Mouse (Mus musculus): Measurements from ENCODE around the gene Nubp2. TPM values are rescaled to one million over a fixed set of nuclear protein-coding genes. Genes with fewer than 3 reads are reported as not detected.

Nubp2 gene
- polyA plus RNA-seq, 1 experiment from 2014 or later, result 71.0 TPM

DNA sequence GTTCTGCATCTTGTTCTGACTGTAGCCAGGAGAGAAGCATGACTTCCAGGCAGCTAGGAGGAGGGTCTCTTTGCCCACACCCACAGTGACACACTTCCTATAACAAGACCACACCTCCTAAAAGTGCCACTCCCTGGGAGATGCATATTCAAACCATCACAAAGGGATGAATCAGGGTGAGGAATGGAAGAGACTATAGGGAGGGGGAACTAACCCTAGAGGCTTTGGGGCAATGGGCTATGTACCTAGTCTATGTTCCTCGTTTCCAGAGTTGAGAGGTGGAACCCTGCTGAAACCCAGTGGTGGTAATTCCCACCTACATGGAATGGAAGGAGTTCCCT is 11.8 kb downstream of the Nubp2 start:
- no peaks in the 10 kb centered on the region for H3K27me3 ChIP-seq (ENCODE audit: insufficient read depth, poor library complexity, severe bottlenecking)
- WGBS, result 40% methylated on average over 1 of the region's 1 CpGs
- peaks cover 11% of the 10 kb centered on the region for H3K4me1 ChIP-seq
- no peak overlapping the region for H3K4me3 ChIP-seq
- no peaks in the 10 kb centered on the region for H3K36me3 ChIP-seq
- no peak for DNase-seq (ENCODE audit: low spot score)
- no peak overlapping the region for H3K27ac ChIP-seq
- no peaks in the 10 kb centered on the region for H3K9me3 ChIP-seq

DNA sequence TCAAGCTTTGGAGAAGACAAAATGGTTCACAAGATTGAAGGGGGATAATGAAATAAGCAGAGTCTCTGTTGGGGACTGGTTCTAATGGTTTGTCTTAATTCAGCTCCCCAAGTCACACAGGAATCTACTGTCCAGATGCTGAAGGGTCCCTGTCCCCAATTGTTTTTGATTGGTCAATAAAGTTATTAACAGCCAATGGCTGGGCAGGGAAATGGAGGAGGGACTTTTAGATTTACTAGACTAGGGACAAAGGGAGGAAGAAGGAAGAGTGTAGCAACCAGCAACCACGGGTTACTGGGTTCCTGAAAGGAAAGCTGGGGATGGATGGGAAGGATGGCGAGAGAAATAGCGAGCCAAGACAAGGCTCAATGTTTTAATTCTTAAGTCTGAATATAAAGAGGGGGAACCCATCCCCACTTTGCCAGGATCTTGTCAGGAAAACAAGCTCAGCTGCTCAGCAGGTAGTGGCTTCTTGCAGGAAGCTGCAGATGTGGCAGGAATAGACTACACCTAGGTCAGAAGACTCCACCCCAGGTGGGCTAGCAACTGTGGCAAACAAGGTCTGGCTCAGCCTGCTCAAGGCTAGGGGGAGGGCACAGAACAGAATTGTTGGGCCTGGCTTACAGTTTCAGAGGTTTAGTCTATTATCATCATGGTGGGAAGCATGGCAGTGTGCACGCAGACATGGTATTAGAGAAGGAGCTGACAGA is 12.3 kb downstream of the Nubp2 start:
- no peaks in the 10 kb centered on the region for H3K9me3 ChIP-seq
- peaks cover 11% of the 10 kb centered on the region for H3K4me1 ChIP-seq
- no peak for DNase-seq (ENCODE audit: low spot score)
- H3K36me3 ChIP-seq, result no peaks in the 10 kb centered on the region
- WGBS, result 45% methylated on average over 4 of the region's 4 CpGs
- no peaks in the 10 kb centered on the region for H3K27me3 ChIP-seq (ENCODE audit: insufficient read depth, poor library complexity, severe bottlenecking)
- H3K4me3 ChIP-seq, result no peak overlapping the region
- H3K27ac ChIP-seq, result no peak overlapping the region

DNA sequence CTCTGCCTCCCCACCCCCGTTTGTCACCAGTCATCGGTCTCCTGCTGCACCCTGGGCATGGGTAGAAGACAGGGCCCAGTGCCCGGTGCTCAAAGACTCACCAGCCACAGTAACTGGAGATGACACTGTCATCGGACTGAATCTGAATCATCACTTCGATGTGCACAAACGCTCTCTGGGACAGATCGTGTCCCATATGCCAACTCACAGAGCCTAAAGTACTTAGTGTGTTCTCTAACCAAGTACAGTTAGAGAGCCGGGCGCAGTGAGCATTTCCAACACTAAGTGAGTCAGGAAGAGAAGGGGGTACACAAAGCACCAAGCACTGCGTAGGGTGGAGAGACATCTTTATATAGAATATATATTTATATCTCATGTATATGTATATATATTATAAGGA is 18.2 kb downstream of the Nubp2 start:
- no peaks in the 10 kb centered on the region for H3K9me3 ChIP-seq
- no peak overlapping the region for H3K27ac ChIP-seq
- H3K36me3 ChIP-seq, result peaks cover 14% of the 10 kb centered on the region
- DNase-seq (ENCODE audit: low spot score), result no peak
- H3K4me3 ChIP-seq, result no peak overlapping the region
- no peaks in the 10 kb centered on the region for H3K27me3 ChIP-seq (ENCODE audit: insufficient read depth, poor library complexity, severe bottlenecking)
- no peaks in the 10 kb centered on the region for H3K4me1 ChIP-seq
- 91% methylated on average over 10 of the region's 10 CpGs for WGBS

DNA sequence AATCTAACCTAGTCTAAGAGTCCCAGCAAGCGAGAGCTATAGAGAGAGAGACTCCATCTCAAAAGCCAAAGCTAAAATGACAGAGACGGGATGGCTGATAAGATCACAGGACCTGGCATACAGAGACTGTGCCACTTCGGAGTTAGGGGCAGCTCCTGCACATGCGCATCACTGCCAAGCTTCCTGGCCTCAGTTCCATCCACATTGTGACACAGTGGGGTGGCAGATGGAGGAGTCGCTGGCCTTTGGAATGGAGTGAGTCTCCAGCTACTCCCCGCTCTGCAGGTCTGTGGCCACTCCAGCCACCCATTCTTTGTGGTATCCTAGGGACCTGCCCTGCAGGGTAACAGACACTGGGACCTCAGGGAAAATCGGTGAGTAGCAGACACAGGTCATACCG is 20.4 kb downstream of the Nubp2 start, which contains the start of gene Igfals:
Gene Igfals (plus strand): TSS at position 222 of the 400 bp plus-strand sequence.
- H3K9me3 ChIP-seq, result no peaks in the 10 kb centered on the region
- peaks cover 33% of the 10 kb centered on the region for H3K36me3 ChIP-seq
- 80% methylated on average over 8 of the region's 8 CpGs for WGBS
- no peak within 1 kb of the TSS for H3K4me3 ChIP-seq
- no peak within 1 kb of the TSS for H3K27ac ChIP-seq
- no peak for DNase-seq (ENCODE audit: low spot score)
- no peaks in the 10 kb centered on the region for H3K27me3 ChIP-seq (ENCODE audit: insufficient read depth, poor library complexity, severe bottlenecking)
- no peaks in the 10 kb centered on the region for H3K4me1 ChIP-seq

DNA sequence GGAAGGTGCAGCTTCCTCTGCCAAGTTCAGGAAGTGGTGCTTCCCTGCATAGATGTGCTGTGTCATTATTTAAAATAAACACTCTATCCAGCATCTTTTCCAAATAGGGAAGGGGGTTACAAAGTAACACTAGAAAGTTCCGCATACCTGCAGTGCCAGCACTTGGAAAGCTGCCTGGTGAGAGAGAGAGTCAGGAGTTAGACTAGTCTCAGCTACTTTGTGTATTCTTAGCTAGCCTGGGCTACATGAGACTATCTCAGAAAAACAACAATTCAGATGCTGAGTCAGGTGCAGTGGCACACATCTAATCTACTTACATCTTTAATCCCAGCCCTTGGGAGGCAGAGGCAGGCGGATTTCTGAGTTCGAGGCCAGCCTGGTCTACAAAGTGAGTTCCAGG is 24.4 kb downstream of the Nubp2 start:
- Histone ChIP-seq H3K4me3 (no peak overlapping the region), H3K36me3 (peaks cover 51% of the 10 kb centered on the region), H3K4me1 (no peaks in the 10 kb centered on the region), H3K27me3 (ENCODE audit: insufficient read depth, poor library complexity, severe bottlenecking) (no peaks in the 10 kb centered on the region), H3K27ac (no peak overlapping the region), H3K9me3 (no peaks in the 10 kb centered on the region)
- no peak for DNase-seq (ENCODE audit: low spot score)
- WGBS, result 87% methylated on average over 3 of the region's 3 CpGs

DNA sequence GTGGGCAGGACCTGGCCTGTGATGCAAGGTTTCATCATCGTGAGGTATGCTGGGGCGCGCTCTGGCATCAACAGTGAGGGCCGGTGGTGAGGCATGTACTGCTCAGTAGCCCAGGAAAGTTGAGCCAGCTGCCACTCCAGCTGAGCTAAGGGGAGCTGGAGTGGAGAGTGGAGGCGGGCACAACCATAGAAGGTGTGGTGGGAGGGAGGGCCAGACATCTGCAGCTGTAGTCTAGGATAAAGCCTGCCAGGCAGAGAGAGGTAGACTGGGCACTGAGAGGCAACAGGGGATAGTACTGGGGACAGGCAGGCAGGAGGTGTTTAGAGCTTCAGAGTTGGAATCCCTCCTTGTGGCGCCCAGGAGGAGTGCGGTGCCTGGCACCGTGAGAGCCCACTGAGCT is 26.1 kb downstream of the Nubp2 start:
- H3K9me3 ChIP-seq, result no peaks in the 10 kb centered on the region
- DNase-seq (ENCODE audit: low spot score), result no peak
- H3K4me1 ChIP-seq, result no peaks in the 10 kb centered on the region
- no peak overlapping the region for H3K4me3 ChIP-seq
- 81% methylated on average over 8 of the region's 8 CpGs for WGBS
- no peaks in the 10 kb centered on the region for H3K27me3 ChIP-seq (ENCODE audit: insufficient read depth, poor library complexity, severe bottlenecking)
- no peak overlapping the region for H3K27ac ChIP-seq
- peaks cover 54% of the 10 kb centered on the region; the same call in 1 of the 2 replicates for H3K36me3 ChIP-seq

DNA sequence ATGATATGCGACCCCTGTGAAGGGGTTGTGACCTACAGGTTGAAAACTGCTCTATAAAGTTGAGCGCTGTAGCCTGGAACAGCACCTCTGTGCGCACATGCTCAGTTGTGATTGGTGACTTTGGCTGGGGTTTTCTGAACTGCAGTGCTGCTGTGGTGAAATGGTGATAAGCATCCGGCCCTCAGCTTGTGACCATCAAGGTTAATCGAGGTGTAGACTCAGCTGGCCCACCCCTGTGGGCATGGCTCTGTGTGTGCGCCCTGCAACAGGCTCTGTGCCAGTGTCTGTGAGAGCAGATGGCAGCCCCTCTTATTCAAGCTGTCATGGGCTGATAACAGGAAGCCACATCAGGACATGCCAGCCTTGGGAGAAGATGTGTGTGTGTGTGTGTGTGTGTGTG is 27.2 kb downstream of the Nubp2 start:
- Histone ChIP-seq H3K4me1 (no peaks in the 10 kb centered on the region), H3K36me3 (peaks cover 57% of the 10 kb centered on the region; the same call in 1 of the 2 replicates), H3K27me3 (ENCODE audit: insufficient read depth, poor library complexity, severe bottlenecking) (no peaks in the 10 kb centered on the region), H3K27ac (no peak overlapping the region), H3K4me3 (no peak overlapping the region), H3K9me3 (no peaks in the 10 kb centered on the region)
- WGBS, result 85% methylated on average over 6 of the region's 6 CpGs
- DNase-seq (ENCODE audit: low spot score), result no peak

DNA sequence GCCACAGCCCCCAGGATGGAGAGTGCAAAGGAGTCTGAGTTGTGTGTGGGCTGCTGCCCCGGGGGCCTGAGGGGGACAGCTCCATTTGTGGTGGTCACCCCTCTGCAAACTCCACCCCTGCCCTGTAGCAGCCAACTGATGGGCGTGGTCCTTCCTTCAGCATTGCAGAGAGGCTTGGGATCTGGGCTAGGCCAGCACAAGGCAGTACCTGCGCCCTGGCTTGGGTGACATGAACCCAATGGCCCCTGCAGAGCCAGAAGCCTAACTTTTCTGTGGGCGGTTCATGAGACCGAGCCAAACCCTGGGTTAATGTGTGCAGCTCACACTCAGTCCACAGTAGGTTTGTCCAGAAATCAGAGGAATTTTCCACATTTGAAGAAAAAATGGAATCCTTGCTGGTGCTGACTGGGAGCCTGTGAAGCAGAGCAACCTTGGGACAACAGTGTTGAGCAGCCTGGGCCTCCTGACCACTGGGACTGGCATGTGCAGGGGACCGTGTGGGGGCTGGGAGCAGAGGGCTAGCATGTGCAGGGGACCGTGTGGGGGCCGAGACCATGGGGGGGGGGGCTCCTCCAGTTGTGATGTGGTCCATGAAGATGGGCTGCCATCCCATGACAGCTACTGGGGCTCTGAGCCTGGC is 28.2 kb downstream of the Nubp2 start:
- Histone ChIP-seq H3K27me3 (ENCODE audit: insufficient read depth, poor library complexity, severe bottlenecking) (no peaks in the 10 kb centered on the region), H3K36me3 (peaks cover 64% of the 10 kb centered on the region; the same call in 1 of the 2 replicates), H3K27ac (no peak overlapping the region), H3K4me3 (no peak overlapping the region), H3K9me3 (no peaks in the 10 kb centered on the region), H3K4me1 (no peaks in the 10 kb centered on the region)
- WGBS, result 80% methylated on average over 8 of the region's 8 CpGs
- DNase-seq (ENCODE audit: low spot score), result no peak

DNA sequence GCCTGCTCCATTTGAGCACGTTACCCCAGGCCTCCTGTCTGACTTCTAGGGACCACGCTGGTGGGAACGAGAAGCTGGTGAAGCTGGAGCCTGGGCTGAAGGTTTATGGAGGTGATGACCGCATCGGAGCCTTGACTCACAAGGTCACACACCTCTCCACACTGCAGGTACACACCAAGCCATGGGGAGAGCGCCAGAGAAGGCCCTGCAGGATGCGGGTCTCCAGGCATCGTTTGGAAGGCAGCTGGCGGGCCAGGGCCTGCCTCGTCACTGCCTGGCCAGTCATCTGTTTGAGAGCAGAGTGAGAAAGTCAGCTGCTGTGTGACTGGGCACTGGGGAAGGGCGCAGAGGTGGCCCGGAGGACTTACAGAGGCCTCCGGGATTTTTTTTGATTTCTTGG is 29.6 kb downstream of the Nubp2 start:
- Histone ChIP-seq H3K4me1 (peaks cover under 1% of the 10 kb centered on the region; the same call in 1 of the 2 replicates), H3K27me3 (ENCODE audit: insufficient read depth, poor library complexity, severe bottlenecking) (peaks cover 3% of the 10 kb centered on the region), H3K27ac (no peak overlapping the region), H3K9me3 (no peaks in the 10 kb centered on the region), H3K4me3 (no peak overlapping the region), H3K36me3 (peaks cover 55% of the 10 kb centered on the region; the same call in 1 of the 2 replicates)
- WGBS, result 87% methylated on average over 13 of the region's 13 CpGs
- no peak for DNase-seq (ENCODE audit: low spot score)

DNA sequence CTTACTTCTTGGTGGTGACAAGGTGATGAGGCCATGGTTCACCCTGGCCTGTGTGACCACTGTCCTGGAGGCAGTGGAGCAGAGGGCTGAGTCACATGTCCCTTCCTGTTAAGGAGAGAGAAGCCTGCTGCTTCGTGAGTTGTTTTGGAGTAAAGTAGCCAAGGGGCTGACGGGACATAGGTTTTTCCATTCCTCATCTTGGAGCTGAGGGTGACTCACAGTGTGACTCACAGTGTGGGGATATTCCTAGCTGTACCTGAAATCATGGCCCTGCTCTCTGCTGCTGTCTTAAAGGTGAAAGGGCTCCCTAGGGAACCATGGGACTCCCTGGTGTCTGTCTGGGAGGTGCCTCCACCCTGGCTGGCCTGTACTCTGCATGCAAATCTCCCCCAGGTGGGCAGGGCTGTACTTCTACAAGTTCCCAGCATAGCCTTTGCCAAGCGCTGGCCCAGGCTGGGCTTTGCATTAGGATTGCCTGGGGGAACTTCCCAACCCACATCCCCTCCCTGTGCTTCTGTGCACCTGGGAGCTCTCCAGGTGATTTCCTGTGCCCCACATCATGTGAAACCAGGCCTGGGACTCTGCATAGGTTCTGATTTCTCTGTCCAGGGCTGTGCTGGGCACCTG is 30.2 kb downstream of the Nubp2 start:
- DNase-seq (ENCODE audit: low spot score), result no peak
- no peaks in the 10 kb centered on the region for H3K9me3 ChIP-seq
- H3K4me1 ChIP-seq, result peaks cover 6% of the 10 kb centered on the region
- H3K36me3 ChIP-seq, result peaks cover 49% of the 10 kb centered on the region; the same call in 1 of the 2 replicates
- no peak overlapping the region for H3K4me3 ChIP-seq
- 62% methylated on average over 3 of the region's 3 CpGs for WGBS
- H3K27ac ChIP-seq, result no peak overlapping the region
- H3K27me3 ChIP-seq (ENCODE audit: insufficient read depth, poor library complexity, severe bottlenecking), result peaks cover 10% of the 10 kb centered on the region

DNA sequence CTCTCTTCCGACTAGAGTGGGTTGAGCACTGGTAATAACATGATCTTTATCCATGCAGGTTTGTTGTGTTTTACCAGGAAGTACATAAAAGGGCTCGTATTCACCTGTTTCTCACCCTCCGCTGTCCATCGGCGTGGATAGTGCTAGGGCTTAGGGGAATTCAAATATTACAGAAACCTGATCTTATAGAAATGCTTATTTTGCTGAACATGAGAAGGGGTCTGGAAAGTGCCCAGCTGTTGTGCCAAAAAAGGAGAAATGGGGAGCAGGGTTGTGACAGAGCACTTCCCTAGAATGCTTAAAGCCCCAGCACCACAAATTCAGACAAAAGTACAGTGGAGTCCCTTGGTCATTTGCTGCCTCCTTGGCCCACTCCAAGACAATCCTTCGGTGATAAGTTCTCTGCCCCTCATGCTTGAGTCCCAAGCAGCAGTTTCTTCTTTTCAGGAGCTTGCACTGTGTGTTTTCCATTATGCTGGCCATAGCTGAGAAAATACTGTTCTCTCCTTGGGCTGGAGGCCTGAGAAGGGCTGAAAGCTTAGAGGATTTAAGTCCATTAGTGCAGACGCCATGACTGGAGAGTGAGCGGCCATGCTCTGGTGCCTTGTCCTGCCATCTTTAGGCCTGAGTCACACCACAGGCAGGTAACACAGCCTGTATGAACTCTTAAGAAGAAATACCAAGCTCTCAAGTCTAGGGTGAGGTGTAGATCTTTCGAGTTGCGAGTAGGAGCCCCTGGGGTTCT is 34.6 kb downstream of the Nubp2 start:
- 79% methylated on average over 10 of the region's 10 CpGs for WGBS
- Histone ChIP-seq H3K36me3 (peaks cover 27% of the 10 kb centered on the region; the same call in 1 of the 2 replicates), H3K4me3 (peak overlapping the region; percentile 85), H3K27ac (no peak overlapping the region), H3K27me3 (ENCODE audit: insufficient read depth, poor library complexity, severe bottlenecking) (peaks cover 11% of the 10 kb centered on the region), H3K9me3 (no peaks in the 10 kb centered on the region), H3K4me1 (peaks cover 21% of the 10 kb centered on the region)
- DNase-seq (ENCODE audit: low spot score), result no peak

DNA sequence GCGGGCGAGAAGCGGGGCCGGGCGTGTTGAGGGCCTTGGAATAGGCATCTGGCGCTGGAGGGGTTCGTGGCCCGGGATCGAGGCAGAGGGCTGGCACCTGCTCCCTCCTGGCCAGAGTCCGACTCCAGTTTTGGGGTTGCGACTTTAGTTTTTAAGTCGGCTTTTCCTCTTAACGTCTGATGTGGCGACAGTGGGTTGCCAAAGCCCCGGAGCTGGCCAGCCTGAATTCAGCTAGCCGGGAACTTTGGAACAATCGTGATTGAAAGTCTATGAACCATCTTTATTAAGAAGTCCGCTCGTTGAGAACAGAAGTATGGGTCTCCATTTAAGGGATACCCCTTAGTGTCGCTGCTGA is 35.4 kb downstream of the Nubp2 start:
- Histone ChIP-seq H3K36me3 (peaks cover 20% of the 10 kb centered on the region; the same call in 1 of the 2 replicates), H3K27ac (peak overlapping the region; percentile 96), H3K27me3 (ENCODE audit: insufficient read depth, poor library complexity, severe bottlenecking) (peaks cover 11% of the 10 kb centered on the region), H3K4me3 (peak overlapping the region; percentile 85), H3K4me1 (peaks cover 21% of the 10 kb centered on the region), H3K9me3 (no peaks in the 10 kb centered on the region)
- no peak for DNase-seq (ENCODE audit: low spot score)
- WGBS, result 1% methylated on average over 20 of the region's 20 CpGs
